23 mouse cellular contexts compared by ENCODE assay signal in the genomic region with DNA sequence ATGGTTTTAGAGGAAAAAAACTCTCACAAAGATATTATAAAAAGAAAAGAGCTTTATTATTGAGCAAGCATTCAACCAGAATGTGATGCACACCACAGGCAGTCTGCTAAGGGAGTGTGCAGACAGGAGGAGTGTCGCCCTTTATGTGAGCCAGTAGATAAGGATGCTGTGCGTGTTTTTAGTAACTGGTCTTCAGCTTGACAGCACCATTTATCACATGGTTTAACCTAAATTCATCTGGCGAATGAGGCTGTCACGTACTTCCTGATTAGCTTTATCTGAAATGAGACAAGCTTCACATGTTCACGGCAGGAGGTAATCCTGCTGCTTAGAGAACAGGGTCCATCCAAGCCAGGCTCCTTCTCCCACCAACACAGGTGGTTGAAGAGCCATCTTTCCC. TPM values are rescaled to one million over a fixed set of nuclear protein-coding genes. Genes with fewer than 3 reads are reported as not detected.
A peak's percentile ranks its signal among the peaks of the same experiment; 100 is the strongest.
DNase-seq lines count a peak whose midpoint lies in the region; ATAC-seq and TF ChIP-seq lines count a peak whose summit lies in the region.
"Had no signal": no experiment of that assay in that cellular context is flagged by ENCODE, and none has a peak within 500 bp of the region (broad histone marks: within the 10 kb centered on the region; RNA-seq: fewer than 3 reads in every experiment).

No protein-coding gene starts in this region.

- no peaks in the 10 kb centered on the region for H3K36me3 ChIP-seq in stomach, embryonic 15.5 days
- H3K36me3 ChIP-seq in stomach, postnatal 0 days (ENCODE audit: control insufficient read depth, insufficient read depth, low read length): no peaks in the 10 kb centered on the region
- no peaks in the 10 kb centered on the region for H3K36me3 ChIP-seq in liver, embryonic 14.5 days (replicated peaks; ENCODE audit: control insufficient read depth, insufficient read depth, low read depth)
- H3K36me3 ChIP-seq: embryonic facial prominence, embryonic 13.5 days; forebrain, embryonic 12.5 days; limb, embryonic 12.5 days; lung, embryonic 15.5 days had no signal

- no peak for TF ChIP-seq EP300 in stomach, postnatal 0 days (optimal IDR thresholded peaks at IDR 0.05)
- peak; percentile 91 for TF ChIP-seq EP300 in liver, embryonic 14.5 days (IDR thresholded peaks at IDR 0.05; ENCODE audit: low read depth)

- H3K9me3 ChIP-seq in stomach, embryonic 15.5 days: no peaks in the 10 kb centered on the region
- no peaks in the 10 kb centered on the region for H3K9me3 ChIP-seq in stomach, postnatal 0 days (ENCODE audit: control insufficient read depth, low read length)
- no peaks in the 10 kb centered on the region for H3K9me3 ChIP-seq in liver, embryonic 14.5 days (ENCODE audit: control insufficient read depth, low read length)
- H3K9me3 ChIP-seq: embryonic facial prominence, embryonic 13.5 days; forebrain, embryonic 12.5 days; limb, embryonic 12.5 days; lung, embryonic 15.5 days had no signal

- no peaks in the 10 kb centered on the region for H3K27me3 ChIP-seq in stomach, embryonic 15.5 days (replicated peaks)
- no peaks in the 10 kb centered on the region for H3K27me3 ChIP-seq in stomach, postnatal 0 days (ENCODE audit: control insufficient read depth, insufficient read depth, low read length)
- H3K27me3 ChIP-seq in liver, embryonic 14.5 days (ENCODE audit: control insufficient read depth, insufficient read depth, low read length): no peaks in the 10 kb centered on the region
- H3K27me3 ChIP-seq: embryonic facial prominence, embryonic 13.5 days; lung, embryonic 15.5 days had no signal

- no peak overlapping the region for H3K27ac ChIP-seq in stomach, embryonic 15.5 days
- no peak overlapping the region for H3K27ac ChIP-seq in stomach, postnatal 0 days (replicated peaks)
- H3K27ac ChIP-seq in liver, embryonic 14.5 days: peak overlapping the region; percentile 89
- H3K27ac ChIP-seq: embryonic facial prominence, embryonic 13.5 days; limb, embryonic 12.5 days; lung, embryonic 15.5 days had no signal

- no peak overlapping the region for H3K9ac ChIP-seq in stomach, embryonic 15.5 days
- H3K9ac ChIP-seq in stomach, postnatal 0 days (ENCODE audit: low read length): no peak overlapping the region
- H3K9ac ChIP-seq in liver, embryonic 14.5 days (replicated peaks): peak overlapping the region; percentile 47; the same call in 1 of the 2 replicates
- H3K9ac ChIP-seq: embryonic facial prominence, embryonic 13.5 days; forebrain, embryonic 12.5 days; limb, embryonic 12.5 days; lung, embryonic 15.5 days had no signal

- no peak overlapping the region for H3K4me2 ChIP-seq in stomach, embryonic 15.5 days
- no peak overlapping the region for H3K4me2 ChIP-seq in stomach, postnatal 0 days (replicated peaks; ENCODE audit: low read depth)
- peak overlapping the region; percentile 63 for H3K4me2 ChIP-seq in liver, embryonic 14.5 days (ENCODE audit: low read depth)
- H3K4me2 ChIP-seq: embryonic facial prominence, embryonic 13.5 days; forebrain, embryonic 12.5 days; limb, embryonic 12.5 days; lung, embryonic 15.5 days had no signal

- no peak for TF ChIP-seq CTCF in stomach, postnatal 0 days (IDR thresholded peaks at IDR 0.05; ENCODE audit: low read depth)
- TF ChIP-seq CTCF in liver, embryonic 14.5 days (IDR thresholded peaks at IDR 0.05; ENCODE audit: low read depth): peak; percentile 13; the same call in 1 of the 2 replicates

- no peak overlapping the region for H3K4me3 ChIP-seq in stomach, embryonic 15.5 days (replicated peaks)
- no peak overlapping the region for H3K4me3 ChIP-seq in stomach, postnatal 0 days (ENCODE audit: low read depth, low read length)
- H3K4me3 ChIP-seq in liver, embryonic 14.5 days (ENCODE audit: insufficient read depth in 1 of 2, low read depth in 2 of 2, low read length in 2 of 2): 0 out of 4 replicates have a peak overlapping the region, but pooled peaks of 1 of the 2 experiments have one; percentile 16
- H3K4me3 ChIP-seq: embryonic facial prominence, embryonic 13.5 days; forebrain, embryonic 12.5 days; limb, embryonic 12.5 days; lung, embryonic 15.5 days had no signal

- 24% methylated on average over 5 of the region's 5 CpGs for WGBS in stomach, embryonic 15.5 days
- WGBS in stomach, postnatal 0 days: 45% methylated on average over 5 of the region's 5 CpGs
- 8% methylated on average over 5 of the region's 5 CpGs for WGBS in liver, embryonic 14.5 days (ENCODE audit: insufficient replicate concordance)

- no peak for DNase-seq in stomach, postnatal 0 days (ENCODE audit: low spot score)
- DNase-seq in liver, embryonic 14.5 days (ENCODE audit: low read depth in 3 of 3, low spot score in 3 of 3): peak; percentile 70 to 73 (median 71)
- no peak for DNase-seq in adrenal gland, adult 2 months
- DNase-seq in thymus, postnatal 14 days: no peak
- no peak for DNase-seq in kidney, postnatal 36 days
- DNase-seq: cerebellum, adult 8-10 months; gastrocnemius, postnatal 14 days; heart, postnatal 4 days; kidney, postnatal 10 days; layer of hippocampus, adult 9-11 months had no signal

- no peaks in the 10 kb centered on the region for H3K4me1 ChIP-seq in stomach, embryonic 15.5 days
- no peaks in the 10 kb centered on the region for H3K4me1 ChIP-seq in stomach, postnatal 0 days (replicated peaks; ENCODE audit: control insufficient read depth, insufficient read depth)
- peaks cover 26 to 44% of the 10 kb centered on the region in 2 experiments for H3K4me1 ChIP-seq in liver, embryonic 14.5 days (replicated peaks; ENCODE audit: control insufficient read depth in 2 of 2, insufficient read depth in 2 of 2, low read length in 1 of 2)
- H3K4me1 ChIP-seq: forebrain, embryonic 12.5 days; lung, embryonic 15.5 days had no signal

- ATAC-seq in stomach, embryonic 15.5 days (ENCODE audit: insufficient read depth, low FRiP score, low read depth): peak; percentile 54
- no peak for ATAC-seq in stomach, postnatal 0 days (ENCODE audit: low FRiP score, low TSS enrichment)
- peak; percentile 53 for ATAC-seq in common myeloid progenitor, adult 5-6 weeks (replicated peaks; ENCODE audit: low read depth, poor library complexity, severe bottlenecking)
- ATAC-seq in liver, embryonic 14.5 days (ENCODE audit: insufficient read depth): peak; percentile 87
- ATAC-seq: hindbrain, embryonic 16.5 days; intestine, postnatal 0 days had no signal

RNA-seq across cellular contexts. Expression of a gene that starts 4.7 kb away (rescaled TPM):
- polyA plus RNA-seq in stomach, embryonic 15.5 days (2015; fragmentation: Nextera tagmentation; extraction: Ambion mirVana): 73.8 and 82.2 TPM in 2 replicates
- polyA plus RNA-seq in stomach, postnatal 0 days (2015; fragmentation: Nextera tagmentation; extraction: Ambion mirVana): 87.5 and 102 TPM in 2 replicates
- total RNA-seq in common myeloid progenitor, adult 5-6 weeks (2017): 4.0 and 5.5 TPM in 2 replicates
- 12.5 and 15.6 TPM in 2 replicates for polyA plus RNA-seq in liver, embryonic 14.5 days (2012; rRNA removed)
- 16.9 and 20.3 TPM in 2 replicates for polyA plus RNA-seq in liver, embryonic 14.5 days (2014; fragmentation: Nextera tagmentation; extraction: Ambion mirVana)
- total RNA-seq in adrenal gland, adult 2 months (2021): 100 to 1,000 TPM in 1 of 2 experiments, 10 to 100 TPM in 1; 85.9 to 172 TPM
- polyA plus RNA-seq in adrenal gland, adult 2 months (2012; rRNA removed): 46.8 and 49.2 TPM in 2 replicates

RNA-seq across cellular contexts. Expression of a gene that starts 4.7 kb away (rescaled TPM):
- polyA plus RNA-seq in stomach, embryonic 15.5 days (2015; fragmentation: Nextera tagmentation; extraction: Ambion mirVana): not detected in 2 replicates
- polyA plus RNA-seq in stomach, postnatal 0 days (2015; fragmentation: Nextera tagmentation; extraction: Ambion mirVana): 0.17 TPM in 2 replicates
- not detected in 2 replicates for total RNA-seq in common myeloid progenitor, adult 5-6 weeks (2017)
- not detected in 2 replicates for polyA plus RNA-seq in liver, embryonic 14.5 days (2012; rRNA removed)
- polyA plus RNA-seq in liver, embryonic 14.5 days (2014; fragmentation: Nextera tagmentation; extraction: Ambion mirVana): not detected in 2 replicates
- not detected for total RNA-seq in adrenal gland, adult 2 months (2021)
- not detected in 2 replicates for polyA plus RNA-seq in adrenal gland, adult 2 months (2012; rRNA removed)
- total RNA-seq: adrenal gland, adult 18-20 months; gastrocnemius, postnatal 14 days; left cerebral cortex, adult 8-10 months had no signal
- polyA plus RNA-seq: cortical plate, adult 2 months; forebrain, embryonic 12.5 days; hindbrain, embryonic 16.5 days; intestine, postnatal 0 days; limb, embryonic 12.5 days; lung, embryonic 15.5 days; neural tube, embryonic 11.5 days; urinary bladder, adult 2 months had no signal

RNA-seq across cellular contexts. Expression of a gene that starts 45.5 kb away (rescaled TPM):
- polyA plus RNA-seq in stomach, embryonic 15.5 days (2015; fragmentation: Nextera tagmentation; extraction: Ambion mirVana): not detected in 2 replicates
- polyA plus RNA-seq in stomach, postnatal 0 days (2015; fragmentation: Nextera tagmentation; extraction: Ambion mirVana): 0.02 TPM in 1 of 2 replicates, not detected in the other
- not detected in 2 replicates for total RNA-seq in common myeloid progenitor, adult 5-6 weeks (2017)
- polyA plus RNA-seq in liver, embryonic 14.5 days (2012; rRNA removed): 0.01 and 0.02 TPM in 2 replicates
- not detected in 2 replicates for polyA plus RNA-seq in liver, embryonic 14.5 days (2014; fragmentation: Nextera tagmentation; extraction: Ambion mirVana)
- total RNA-seq in adrenal gland, adult 2 months (2021): not detected
- polyA plus RNA-seq in adrenal gland, adult 2 months (2012; rRNA removed): not detected in 2 replicates
- total RNA-seq: adrenal gland, adult 18-20 months; gastrocnemius, postnatal 14 days; heart, postnatal 4 days had no signal
- polyA plus RNA-seq: embryonic facial prominence, embryonic 13.5 days; forebrain, embryonic 12.5 days; hindbrain, embryonic 16.5 days; intestine, postnatal 0 days; limb, embryonic 12.5 days; lung, embryonic 15.5 days; neural tube, embryonic 11.5 days had no signal

RNA-seq across cellular contexts. Expression of a gene that starts 45.6 kb away (rescaled TPM):
- 40.6 and 47.4 TPM in 2 replicates for polyA plus RNA-seq in stomach, embryonic 15.5 days (2015; fragmentation: Nextera tagmentation; extraction: Ambion mirVana)
- 16.3 and 22.8 TPM in 2 replicates for polyA plus RNA-seq in stomach, postnatal 0 days (2015; fragmentation: Nextera tagmentation; extraction: Ambion mirVana)
- total RNA-seq in common myeloid progenitor, adult 5-6 weeks (2017): not detected in 2 replicates
- 0.16 and 0.21 TPM in 2 replicates for polyA plus RNA-seq in liver, embryonic 14.5 days (2012; rRNA removed)
- polyA plus RNA-seq in liver, embryonic 14.5 days (2014; fragmentation: Nextera tagmentation; extraction: Ambion mirVana): 0.11 TPM in 1 of 2 replicates, not detected in the other
- not detected for total RNA-seq in adrenal gland, adult 2 months (2021)
- 0.70 and 0.90 TPM in 2 replicates for polyA plus RNA-seq in adrenal gland, adult 2 months (2012; rRNA removed)

Comparison
In these comparisons a context has a peak if more than half of its experiments do, and no peak if none do; other contexts are left out.
1. DNase-seq: peak in liver, embryonic 14.5 days (3 of 3); none in stomach, postnatal 0 days (single experiment), adrenal gland, adult 2 months (single experiment), thymus, postnatal 14 days (single experiment) and kidney, postnatal 36 days (0 of 2).